Mouse (Mus musculus): Measurements from ENCODE around the gene Rabep1. TPM values are rescaled to one million over a fixed set of nuclear protein-coding genes. Genes with fewer than 3 reads are reported as not detected.
A peak's percentile ranks its signal among the peaks of the same experiment; 100 is the strongest.

Gene Rabep1
- polyA plus RNA-seq, 1 experiment from 2014 or later = 93.1 TPM

GRCm38 (mm10) chr11:70970560-70971540 lies 126.3 kb downstream of the Rabep1 start:
- H3K27me3 ChIP-seq (replicated peaks) = no peaks in the 10 kb centered on the region
- H3K4me1 ChIP-seq = peaks cover 22% of the 10 kb centered on the region
- no peaks in the 10 kb centered on the region for H3K9me3 ChIP-seq
- peak overlapping the region; percentile 63 for H3K9ac ChIP-seq
- peak overlapping the region; percentile 77 for H3K4me2 ChIP-seq
- ATAC-seq (replicated peaks) = peak; percentile 29
- peak overlapping the region; percentile 89 for H3K4me3 ChIP-seq
- H3K27ac ChIP-seq = peak overlapping the region; percentile 94
- WGBS = 19% methylated on average over 24 of the region's 24 CpGs
- peaks cover 12% of the 10 kb centered on the region for H3K36me3 ChIP-seq (replicated peaks)

- ATAC-seq (replicated peaks) = no peak
- Histone ChIP-seq H3K4me1 (peaks cover 19% of the 10 kb centered on the region), H3K36me3 (replicated peaks) (peaks cover 21% of the 10 kb centered on the region), H3K4me2 (no peak overlapping the region), H3K9ac (no peak overlapping the region), H3K27me3 (replicated peaks) (no peaks in the 10 kb centered on the region), H3K27ac (no peak overlapping the region), H3K4me3 (no peak overlapping the region), H3K9me3 (no peaks in the 10 kb centered on the region)
- 58% methylated on average over 1 of the region's 1 CpGs for WGBS
These were observed 128.0 kb downstream of the Rabep1 start for GRCm38 (mm10) chr11:70972586-70972985.

GRCm38 (mm10) chr11:70973947-70974346 lies 129.4 kb downstream of the Rabep1 start:
- ATAC-seq (replicated peaks) = no peak
- Histone ChIP-seq H3K4me3 (no peak overlapping the region), H3K36me3 (replicated peaks) (peaks cover 29% of the 10 kb centered on the region), H3K27me3 (replicated peaks) (no peaks in the 10 kb centered on the region), H3K4me2 (no peak overlapping the region), H3K4me1 (peaks cover 8% of the 10 kb centered on the region; the same call in 1 of the 2 replicates), H3K9me3 (no peaks in the 10 kb centered on the region), H3K27ac (no peak overlapping the region), H3K9ac (no peak overlapping the region)
- 68% methylated on average over 4 of the region's 4 CpGs for WGBS

- 86% methylated on average over 2 of the region's 2 CpGs for WGBS
- Histone ChIP-seq H3K9me3 (no peaks in the 10 kb centered on the region), H3K4me3 (no peak overlapping the region), H3K36me3 (replicated peaks) (peaks cover 40% of the 10 kb centered on the region), H3K27ac (no peak overlapping the region), H3K27me3 (replicated peaks) (no peaks in the 10 kb centered on the region), H3K4me1 (peaks cover 5% of the 10 kb centered on the region; the same call in 1 of the 2 replicates), H3K9ac (no peak overlapping the region), H3K4me2 (no peak overlapping the region)
- ATAC-seq (replicated peaks) = no peak
These were observed 130.6 kb downstream of the Rabep1 start for GRCm38 (mm10) chr11:70975193-70975592.

GRCm38 (mm10) chr11:70977293-70977692 lies 132.7 kb downstream of the Rabep1 start:
- Histone ChIP-seq H3K27ac (no peak overlapping the region), H3K4me3 (no peak overlapping the region), H3K4me2 (no peak overlapping the region), H3K27me3 (replicated peaks) (no peaks in the 10 kb centered on the region), H3K9me3 (no peaks in the 10 kb centered on the region), H3K4me1 (peaks cover 13% of the 10 kb centered on the region), H3K36me3 (replicated peaks) (peaks cover 45% of the 10 kb centered on the region), H3K9ac (no peak overlapping the region)
- no peak for ATAC-seq (replicated peaks)
- 89% methylated on average over 6 of the region's 6 CpGs for WGBS

- H3K4me3 ChIP-seq = no peak overlapping the region
- no peaks in the 10 kb centered on the region for H3K27me3 ChIP-seq (replicated peaks)
- H3K9ac ChIP-seq = no peak overlapping the region
- no peak for ATAC-seq (replicated peaks)
- peaks cover 13% of the 10 kb centered on the region for H3K4me1 ChIP-seq
- H3K4me2 ChIP-seq = no peak overlapping the region
- 85% methylated on average over 6 of the region's 6 CpGs for WGBS
- H3K36me3 ChIP-seq (replicated peaks) = peaks cover 44% of the 10 kb centered on the region
- H3K9me3 ChIP-seq = no peaks in the 10 kb centered on the region
- no peak overlapping the region for H3K27ac ChIP-seq
These were observed 135.7 kb downstream of the Rabep1 start for GRCm38 (mm10) chr11:70980232-70980631.

- Histone ChIP-seq H3K4me2 (no peak overlapping the region; the same call in 1 of the 2 replicates), H3K27ac (no peak overlapping the region), H3K36me3 (replicated peaks) (peaks cover 44% of the 10 kb centered on the region), H3K9ac (no peak overlapping the region), H3K27me3 (replicated peaks) (no peaks in the 10 kb centered on the region), H3K4me1 (peaks cover 13% of the 10 kb centered on the region), H3K4me3 (no peak overlapping the region), H3K9me3 (no peaks in the 10 kb centered on the region)
- ATAC-seq (replicated peaks) = no peak
- WGBS = 96% methylated on average over 14 of the region's 14 CpGs
These were observed 136.4 kb downstream of the Rabep1 start for GRCm38 (mm10) chr11:70980751-70981510.

- WGBS = 12% methylated on average over 12 of the region's 12 CpGs
- peaks cover 45% of the 10 kb centered on the region for H3K36me3 ChIP-seq (replicated peaks)
- peaks cover 13% of the 10 kb centered on the region for H3K4me1 ChIP-seq
- no peaks in the 10 kb centered on the region for H3K9me3 ChIP-seq
- H3K9ac ChIP-seq = peak overlapping the region; percentile 81
- peak overlapping the region; percentile 89 for H3K4me3 ChIP-seq
- peak overlapping the region; percentile 69 for H3K4me2 ChIP-seq
- no peaks in the 10 kb centered on the region for H3K27me3 ChIP-seq (replicated peaks)
- H3K27ac ChIP-seq = no peak overlapping the region
- ATAC-seq (replicated peaks) = no peak
These were observed 137.5 kb downstream of the Rabep1 start for GRCm38 (mm10) chr11:70982030-70982429.

- WGBS = under 1% methylated on average over 64 of the region's 64 CpGs
These were observed 138.1 kb downstream of the Rabep1 start, which contains the start of gene C1qbp for GRCm38 (mm10) chr11:70982557-70983228. Gene C1qbp, minus strand, starts transcription at chr11:70983026.

More at GRCm38 (mm10) chr11:70982557-70983228, 138.1 kb downstream of the Rabep1 start, which contains the start of gene C1qbp:
- Histone ChIP-seq H3K27ac (peak within 1 kb of the TSS; percentile 57), H3K4me3 (peak within 1 kb of the TSS; percentile 89), H3K4me1 (peaks cover 13% of the 10 kb centered on the region), H3K27me3 (replicated peaks) (no peaks in the 10 kb centered on the region), H3K36me3 (replicated peaks) (peaks cover 45% of the 10 kb centered on the region; the same call in 1 of the 2 replicates), H3K4me2 (peak within 1 kb of the TSS; percentile 69), H3K9ac (peak within 1 kb of the TSS; percentile 81), H3K9me3 (no peaks in the 10 kb centered on the region)
- ATAC-seq (replicated peaks) = peak; percentile 96

Data from midbrain, embryonic 15.5 days (tissue).